Mouse (Mus musculus) heart, adult 18-20 months (tissue): Measurements from ENCODE around the gene Lrrc55. TPM values are rescaled to one million over a fixed set of nuclear protein-coding genes. Genes with fewer than 3 reads are reported as not detected.
"Not testable (repeated sequence)": the region's sequence is repeated elsewhere in the genome, so short reads cannot be mapped to it uniquely, and the experiment has no call there.

Experiments
- DNase-seq, 2 experiments: peaks; one replicate each; pipeline ENCODE4 v3.0.0; 2021 to 2022; ENCODE audit warnings: mixed read lengths in 1 of 2
- long read RNA-seq, 2 experiments: library from polyadenylated mRNA; stranded (forward); transcript quantifications; one replicate each; pipeline ENCODE4 v2.0.0; 2021
- total RNA-seq, 2 experiments: library from RNA; stranded (reverse); gene quantifications; 2 replicates each; pipeline ENCODE4 v1.2.3; 2021

The Lrrc55 gene
- 1 to 10 TPM; 1.2 to 1.5 TPM for total RNA-seq
- long read RNA-seq, experiment 1, partial matches to known transcripts: 0 of 1 reads
- long read RNA-seq, experiment 1, other reads (novel, unspliced or antisense): 1 of 1 reads
- long read RNA-seq, experiment 2, partial matches to known transcripts: 0 of 1 reads
- long read RNA-seq, experiment 2, other reads (novel, unspliced or antisense): 1 of 1 reads

DNA sequence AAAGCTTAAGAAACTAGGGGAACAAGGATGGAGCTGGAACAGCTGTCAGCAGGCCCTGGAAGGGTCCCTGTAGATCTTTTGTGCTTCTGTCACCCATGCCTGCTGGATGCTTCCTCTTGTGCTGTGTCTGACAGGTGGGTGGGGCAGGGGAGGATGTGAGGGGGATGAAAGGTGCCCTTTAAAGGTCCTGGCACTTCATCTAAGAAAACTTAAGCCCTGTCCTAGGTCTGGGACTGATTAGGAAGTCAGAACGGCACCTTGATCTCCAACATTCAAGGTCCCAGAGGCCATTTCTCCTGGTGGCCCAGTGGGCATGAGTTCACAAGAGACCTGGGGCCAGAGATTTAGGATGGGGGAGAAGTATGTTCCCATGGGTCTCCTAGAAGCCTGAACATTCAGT lies at the start of gene Lrrc55:
Gene Lrrc55, minus strand, starts transcription at position 297 of the 400 bp plus-strand sequence.
- no peak for DNase-seq

DNA sequence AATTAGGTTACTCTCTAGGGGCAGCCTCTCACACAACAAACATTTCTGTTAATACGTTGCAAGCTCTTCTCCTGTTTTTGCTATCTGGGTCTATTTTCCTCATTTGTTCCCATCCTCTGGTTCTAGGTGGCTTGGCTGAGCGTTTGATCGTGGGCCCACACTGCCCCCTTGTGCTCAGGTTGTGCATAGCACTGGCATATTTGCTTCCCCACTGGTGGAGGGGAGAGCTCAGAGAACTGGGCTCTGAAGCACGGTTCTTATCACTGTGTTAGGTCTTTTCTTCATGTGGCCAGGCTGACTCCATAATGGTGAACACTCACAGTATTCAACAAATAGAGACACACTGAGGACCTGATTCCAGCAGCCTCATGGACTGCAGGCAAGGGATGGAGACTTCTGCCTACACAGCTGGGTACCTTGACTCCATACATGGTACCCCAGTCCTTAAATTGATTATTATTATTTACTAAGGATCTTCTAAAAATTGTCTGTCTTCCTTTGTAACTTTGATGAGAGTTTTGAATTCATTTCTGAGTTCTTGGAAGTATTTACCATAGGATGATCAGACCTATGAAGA lies 49.6 kb upstream of the Lrrc55 start:
- DNase-seq: peak; percentile 74 to 91

DNA sequence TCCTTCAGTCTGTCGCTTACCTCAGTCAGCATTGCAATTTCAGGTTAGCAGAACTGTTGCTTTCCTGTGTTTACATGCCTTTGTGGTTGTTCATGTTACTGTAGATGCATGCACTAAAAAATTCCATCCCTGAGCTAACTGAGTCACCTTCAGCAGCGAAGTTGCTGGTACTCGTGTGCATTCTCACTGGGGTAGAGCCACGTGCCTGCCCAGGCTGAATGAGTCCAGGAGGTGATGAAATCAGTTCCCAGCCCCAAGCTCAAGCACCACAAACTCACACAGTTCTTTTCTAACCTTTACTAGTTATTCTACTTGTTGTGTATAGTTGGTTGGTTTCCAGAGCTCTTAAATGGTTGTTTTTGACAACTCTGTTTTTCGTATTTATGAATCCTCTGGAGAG lies 48.7 kb upstream of the Lrrc55 start:
- no peak for DNase-seq

DNA sequence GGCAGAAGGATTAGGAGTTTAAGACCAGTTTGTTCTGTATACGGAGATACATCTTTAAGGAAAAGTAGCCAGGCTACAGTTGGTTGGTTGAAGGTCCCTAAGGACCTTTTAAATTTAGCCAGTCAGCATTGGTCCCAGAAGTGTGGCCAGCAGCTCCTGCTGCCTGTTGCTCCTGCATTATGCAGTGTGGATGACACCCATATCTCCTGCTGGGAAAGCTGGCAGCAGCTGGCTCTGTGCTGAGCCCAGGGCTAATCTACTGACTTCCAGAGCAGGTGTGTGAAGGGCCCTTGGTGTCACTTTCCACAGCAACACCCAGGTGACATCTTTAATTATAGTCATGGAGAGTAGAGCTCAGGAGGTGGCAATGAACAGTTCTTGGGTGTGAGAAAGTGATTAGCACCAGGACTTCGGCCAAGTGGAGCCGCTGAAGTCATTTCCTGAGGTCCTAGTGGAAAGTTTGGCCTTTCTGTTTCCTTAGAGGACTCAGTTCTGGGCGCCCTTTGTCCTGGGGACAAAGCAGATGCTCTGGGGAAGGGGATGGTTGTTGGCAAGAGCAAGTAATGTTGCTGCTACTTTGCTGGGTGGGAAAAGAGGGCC lies 41.2 kb upstream of the Lrrc55 start:
- peak; percentile 60 to 75 for DNase-seq

DNA sequence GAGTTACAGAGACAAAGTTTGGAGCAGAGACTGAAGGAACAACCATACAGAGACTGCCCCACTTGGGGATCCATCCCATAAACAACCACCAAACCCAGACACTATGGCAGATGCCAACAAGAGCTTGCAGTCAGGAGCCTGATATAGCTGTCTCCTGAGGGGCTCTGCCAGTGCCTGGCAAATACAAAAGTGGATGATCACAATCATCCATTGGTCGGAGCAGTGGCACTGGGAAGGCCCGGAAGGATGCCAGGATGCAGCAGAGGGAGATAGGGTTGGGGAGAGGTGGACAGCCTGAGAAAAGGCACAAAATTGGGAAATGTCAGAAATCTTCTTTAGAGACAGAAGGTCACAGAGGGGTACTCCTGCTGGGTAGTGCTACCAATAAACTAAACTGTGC lies 40.2 kb upstream of the Lrrc55 start:
- not testable (repeated sequence) for DNase-seq

DNA sequence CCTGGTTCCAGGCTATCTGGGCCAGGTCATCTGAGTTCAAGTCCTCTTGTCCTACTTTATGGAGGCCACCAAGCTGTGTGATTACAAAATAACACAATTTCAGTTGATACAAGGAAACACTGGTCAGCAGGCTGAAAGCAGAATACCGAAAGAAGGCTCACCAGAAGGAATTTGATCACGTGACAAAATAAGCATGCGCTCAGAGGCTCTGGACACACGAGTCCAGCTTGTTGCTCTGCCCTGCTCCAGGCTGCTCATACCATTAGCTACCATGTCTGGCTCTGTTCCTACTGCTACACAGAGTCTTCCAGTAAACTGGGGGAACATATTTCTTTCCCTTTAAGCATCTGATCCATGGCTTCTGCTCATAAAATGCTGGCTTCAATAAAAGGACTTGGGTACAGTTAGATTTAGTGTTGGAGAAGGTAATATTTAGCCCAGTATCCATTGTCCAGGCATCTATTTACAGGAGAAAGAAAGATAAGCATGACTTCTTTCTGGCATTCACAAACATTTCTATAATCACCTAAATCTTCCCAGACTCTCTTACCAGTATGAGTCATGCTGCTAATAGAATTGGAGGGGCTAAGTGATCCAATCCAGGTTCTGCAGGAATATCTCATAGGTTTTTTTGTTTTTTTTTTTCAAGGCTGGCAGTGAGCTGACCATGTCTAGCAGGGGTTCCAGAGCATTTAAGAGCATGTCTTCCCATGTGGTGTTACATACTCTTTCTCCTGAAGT lies 33.9 kb upstream of the Lrrc55 start:
- DNase-seq: no peak

DNA sequence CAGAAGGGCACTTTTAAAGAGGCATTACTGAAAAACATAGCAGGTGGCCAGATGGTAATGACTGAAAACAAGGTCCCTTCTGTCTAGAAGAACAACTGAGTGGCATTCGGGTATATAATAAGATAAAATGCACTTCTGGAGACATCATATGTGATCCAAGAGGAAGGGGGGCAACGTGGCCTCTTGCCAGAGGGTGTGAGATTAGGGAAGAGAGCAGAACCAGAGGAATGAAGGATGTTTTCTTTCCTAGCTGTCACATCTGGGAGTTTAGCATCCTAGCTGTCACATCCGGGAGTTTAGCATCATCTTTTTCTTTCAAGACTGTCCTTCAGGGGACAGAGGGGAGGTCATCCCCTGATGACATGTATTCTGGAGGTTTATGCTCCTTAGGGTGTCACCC lies 32.6 kb upstream of the Lrrc55 start:
- no peak for DNase-seq

DNA sequence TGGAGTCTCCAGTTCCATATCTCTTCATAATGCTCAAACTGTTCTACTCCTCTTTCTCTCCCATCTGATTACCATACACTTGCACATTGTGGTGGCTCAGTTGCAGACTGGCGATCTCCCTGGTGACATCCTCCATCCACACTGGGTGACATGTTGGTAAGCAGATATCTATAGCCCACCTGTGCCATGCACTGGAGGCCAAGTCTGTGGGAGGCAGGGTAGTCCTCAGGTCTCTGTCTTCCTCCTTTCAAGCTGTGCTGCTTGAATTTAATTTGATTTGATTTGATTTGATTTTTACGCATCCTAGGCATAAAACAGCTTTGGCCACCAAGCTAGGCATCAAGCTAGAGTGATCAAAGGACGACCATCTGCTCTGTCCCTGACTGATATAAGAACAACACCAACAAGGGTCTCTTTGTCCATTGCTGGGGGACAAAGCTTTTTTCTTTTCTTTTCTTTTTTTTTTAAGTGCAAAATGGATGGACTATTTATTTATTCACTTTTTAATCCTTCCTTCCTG lies 30.9 kb upstream of the Lrrc55 start:
- DNase-seq: no peak

DNA sequence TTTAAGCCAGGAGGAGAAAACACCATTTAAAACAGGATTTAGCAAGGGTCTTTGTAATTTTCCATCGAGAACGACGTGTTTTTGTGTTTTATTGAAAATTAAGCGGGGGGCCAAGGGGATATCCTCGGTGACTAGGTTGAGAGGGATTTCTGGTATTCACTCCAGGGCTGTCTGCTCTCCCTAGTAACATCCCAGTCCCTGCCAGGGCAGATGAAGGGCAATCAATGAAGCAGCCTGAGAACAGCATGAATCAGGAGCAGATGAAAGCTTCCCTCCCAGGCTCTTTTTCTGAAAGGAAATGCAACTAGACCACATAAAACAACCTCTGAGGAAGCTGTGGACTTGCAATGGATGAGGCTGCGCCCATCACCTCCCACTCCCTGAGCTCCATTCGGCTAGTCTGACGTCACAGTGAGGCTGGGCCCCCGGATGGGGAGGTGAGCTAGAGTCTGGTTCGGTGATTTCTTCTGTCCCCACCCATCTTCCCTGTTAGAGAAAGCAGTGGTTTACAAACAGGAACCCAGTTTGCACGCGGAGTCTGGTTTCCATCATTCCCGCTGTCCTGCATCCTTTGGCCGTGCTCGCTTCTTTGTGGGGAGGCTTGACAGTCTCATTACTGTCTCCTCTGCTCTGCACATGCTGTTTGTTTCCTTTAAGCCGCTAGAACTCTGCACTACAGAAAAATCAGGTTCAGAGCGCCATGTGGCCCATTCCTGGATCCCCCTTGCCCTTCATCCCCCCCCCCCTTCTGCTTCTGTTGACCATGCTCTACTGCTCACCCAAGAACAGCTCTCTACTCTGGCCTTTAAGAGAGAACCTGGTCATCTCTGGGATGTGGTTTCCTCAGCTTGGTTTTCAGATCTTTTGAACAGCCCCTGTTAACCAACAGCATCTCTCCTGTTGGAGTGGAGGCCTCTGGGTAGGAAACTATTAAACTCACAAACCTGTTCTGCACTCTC lies 27.5 kb upstream of the Lrrc55 start:
- DNase-seq: no peak

DNA sequence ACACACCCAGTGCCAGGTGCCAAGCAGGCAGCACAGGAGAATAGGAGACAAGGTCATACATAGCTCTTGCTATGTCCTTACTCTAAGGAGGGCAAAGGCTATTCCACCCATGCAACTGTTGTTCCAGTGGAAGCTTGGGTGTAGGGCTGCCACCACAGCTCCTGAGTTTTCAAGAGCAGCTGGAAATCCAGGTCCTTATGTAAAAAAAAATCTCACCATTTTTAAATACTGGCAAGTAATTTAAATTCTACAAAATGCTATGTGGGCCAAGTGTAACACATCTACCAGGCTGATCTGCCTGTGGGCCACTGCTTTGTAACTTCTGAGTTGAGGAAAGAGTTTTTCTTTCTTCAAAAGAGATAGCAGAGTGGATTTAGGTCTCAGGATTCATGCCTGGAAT lies 19.6 kb upstream of the Lrrc55 start:
- DNase-seq: no peak

DNA sequence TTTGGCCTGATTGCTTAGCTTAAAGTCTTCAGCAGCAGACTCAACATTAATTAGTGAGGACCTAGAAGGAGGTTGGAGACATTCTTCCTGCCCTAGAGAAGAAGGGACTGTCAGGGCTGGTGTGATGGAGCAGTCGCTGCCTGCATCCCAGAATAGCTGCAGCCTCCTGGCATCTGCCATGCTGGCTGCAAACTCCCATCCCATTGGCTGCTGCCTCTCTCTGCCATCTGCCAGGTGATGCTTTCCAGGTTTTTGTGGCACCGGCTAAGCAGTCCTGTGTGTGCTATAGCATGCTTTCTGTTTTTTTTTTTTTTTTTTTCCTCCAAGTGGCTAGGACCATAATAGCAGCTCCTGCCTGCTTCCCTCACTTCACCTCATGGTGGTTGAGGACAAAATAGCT lies 16.7 kb upstream of the Lrrc55 start:
- no peak for DNase-seq

DNA sequence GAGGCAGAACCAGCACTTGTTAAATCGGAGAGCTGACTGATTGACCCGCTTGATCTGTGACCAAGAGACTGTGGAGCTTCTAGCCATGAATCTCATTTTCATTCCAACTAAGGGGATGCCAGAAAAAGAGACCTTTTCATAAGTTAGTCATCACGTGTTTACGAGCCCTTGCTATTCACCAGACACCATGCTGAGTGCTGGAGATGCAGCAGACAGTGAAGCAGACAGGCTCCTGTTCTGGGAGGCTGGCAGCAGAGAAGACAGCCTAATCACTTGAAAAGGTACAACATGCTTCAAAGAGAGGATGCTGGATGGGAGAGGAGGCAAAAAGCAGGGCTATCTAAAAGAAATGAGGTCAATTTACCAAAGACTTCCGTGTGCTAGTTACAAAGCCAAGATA lies 12.3 kb upstream of the Lrrc55 start:
- DNase-seq: no peak

DNA sequence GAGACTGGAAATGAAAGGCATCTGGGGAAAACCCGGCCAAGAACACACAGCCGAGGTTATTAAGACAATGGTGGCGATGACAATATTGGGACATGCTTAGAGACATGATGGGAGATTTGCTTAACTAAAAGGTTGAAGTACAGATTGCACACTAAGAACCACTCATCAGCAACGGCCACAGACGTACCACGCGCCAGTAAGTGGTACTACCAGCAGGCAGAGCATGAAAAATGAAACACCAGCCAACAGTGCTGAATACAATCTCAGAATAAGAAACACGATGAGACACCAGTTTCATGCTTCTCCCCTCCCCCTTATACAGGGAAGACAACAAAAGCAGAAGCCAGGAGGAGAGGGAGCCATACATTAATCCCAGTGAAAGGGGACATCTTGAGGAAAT lies 8.2 kb upstream of the Lrrc55 start:
- no peak for DNase-seq

DNA sequence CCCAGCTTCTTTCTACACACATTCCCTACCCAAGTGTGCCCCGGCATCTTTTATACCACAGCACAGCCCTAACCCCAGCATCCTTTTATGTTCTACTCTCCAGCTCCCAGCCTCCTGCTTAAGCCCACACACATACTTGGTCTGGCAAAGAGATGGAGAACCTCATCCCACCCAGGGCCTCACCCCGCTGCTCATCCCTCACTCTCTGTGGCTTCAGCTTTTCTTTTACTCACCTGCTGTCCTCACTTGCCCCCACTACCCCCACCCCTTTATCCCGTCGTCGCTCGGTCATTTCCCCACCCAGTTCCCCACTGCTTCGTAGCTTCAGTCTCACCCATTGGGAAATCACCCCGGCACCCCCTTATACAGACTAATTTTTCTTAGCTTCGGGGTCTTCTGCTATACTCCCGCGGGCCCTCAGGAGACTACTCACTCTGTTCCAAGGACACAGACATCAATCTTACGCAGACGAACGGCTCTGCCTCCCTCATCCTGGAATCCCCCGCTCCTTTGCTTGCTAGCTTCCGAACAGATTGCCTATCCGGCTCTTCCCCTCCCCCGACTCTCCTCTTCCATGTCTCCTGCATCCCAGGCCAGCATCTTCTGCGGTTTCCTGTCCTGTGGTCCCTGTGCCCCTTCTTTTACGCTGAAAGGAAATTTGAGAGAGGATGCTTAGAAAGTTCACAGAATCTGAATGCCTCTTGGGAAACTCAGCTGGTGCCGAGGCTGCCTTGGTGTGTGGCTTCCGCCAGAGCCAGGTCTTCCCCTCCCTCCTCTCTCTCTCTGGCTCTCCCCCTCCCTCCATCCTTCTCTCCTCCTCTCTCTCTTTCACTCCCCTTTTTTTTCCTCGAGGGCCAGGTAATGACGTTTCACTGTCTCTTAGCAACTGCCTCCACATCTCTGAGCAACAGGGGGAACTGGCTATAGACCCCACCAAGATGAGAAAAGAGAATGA lies 1.3 kb upstream of the Lrrc55 start:
- no peak for DNase-seq

DNA sequence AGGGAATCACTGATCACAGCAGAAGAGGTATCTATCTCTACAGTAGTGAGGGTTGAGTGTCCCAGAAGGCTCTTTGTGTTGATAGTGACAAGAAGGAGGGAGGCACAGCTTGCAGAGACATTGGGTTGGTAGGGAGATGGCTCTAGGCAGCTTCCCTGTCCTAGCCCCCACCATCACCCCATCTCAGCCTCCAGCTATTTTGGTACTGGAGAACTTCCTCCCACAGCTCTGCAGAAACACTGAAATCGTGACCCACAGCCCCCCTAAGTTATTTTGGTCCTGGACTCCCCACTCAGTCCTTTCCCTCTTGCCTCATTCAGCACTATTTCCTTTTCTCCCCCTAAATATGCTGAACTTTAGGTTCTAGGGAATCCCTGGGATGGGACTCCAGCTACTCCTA lies 2.4 kb downstream of the Lrrc55 start:
- no peak for DNase-seq

DNA sequence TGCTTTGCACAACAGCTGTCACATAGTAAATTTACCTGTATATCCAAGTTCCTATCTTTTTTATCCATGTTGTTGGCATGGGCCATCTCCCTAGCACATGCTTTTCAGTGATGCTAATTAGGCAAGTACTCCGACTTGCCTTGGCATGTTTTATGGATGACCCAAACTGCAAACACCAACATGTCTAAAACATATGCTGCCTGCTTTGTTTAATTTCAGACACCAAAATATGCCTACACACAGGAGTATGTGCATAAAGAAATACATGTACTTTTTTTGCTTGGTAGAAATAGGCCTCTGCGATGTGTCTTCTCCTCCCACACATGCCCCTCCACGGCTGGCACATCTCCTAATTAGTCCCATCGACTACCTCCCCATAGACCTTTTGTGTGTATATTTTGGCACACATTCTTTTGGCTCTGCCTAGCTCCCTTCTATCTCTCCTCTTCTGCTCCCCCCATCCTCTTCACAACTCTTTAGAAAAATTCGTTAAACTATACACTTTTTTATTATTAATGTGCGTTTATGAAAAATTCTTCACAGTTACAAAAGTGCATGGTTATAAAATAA lies 9.3 kb downstream of the Lrrc55 start:
- DNase-seq: no peak

DNA sequence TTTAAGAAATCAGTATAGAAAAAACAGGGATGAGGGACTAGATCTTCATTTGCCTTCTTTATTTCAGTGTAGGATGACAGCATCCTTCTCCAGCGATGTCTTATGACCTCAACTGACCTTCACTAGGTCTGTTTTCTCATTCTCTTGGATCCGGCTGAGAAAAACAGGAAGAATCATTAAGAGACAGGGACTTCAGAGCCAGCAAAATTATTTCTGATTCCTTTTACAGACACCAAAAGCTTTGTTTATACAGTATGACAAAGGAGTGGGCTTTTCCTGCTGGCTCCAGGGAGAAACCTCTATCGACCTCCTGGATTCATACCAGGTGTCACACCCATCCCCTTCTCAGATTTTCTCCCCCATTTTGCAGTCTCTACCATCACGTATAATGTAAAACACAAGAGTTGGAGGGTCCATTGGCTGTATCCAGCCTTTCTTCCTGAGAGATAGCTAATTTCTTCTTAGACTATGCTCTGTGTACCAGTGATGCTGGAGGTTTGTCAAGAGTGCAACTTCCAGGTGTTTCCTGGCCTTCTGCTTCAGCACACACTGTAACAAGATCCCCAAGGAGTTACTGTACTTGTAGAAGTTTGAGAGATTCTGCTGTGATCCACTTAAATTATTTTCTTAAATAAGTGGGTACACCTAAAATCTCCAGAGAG lies 18.7 kb downstream of the Lrrc55 start:
- DNase-seq: peak; percentile 41 to 64

DNA sequence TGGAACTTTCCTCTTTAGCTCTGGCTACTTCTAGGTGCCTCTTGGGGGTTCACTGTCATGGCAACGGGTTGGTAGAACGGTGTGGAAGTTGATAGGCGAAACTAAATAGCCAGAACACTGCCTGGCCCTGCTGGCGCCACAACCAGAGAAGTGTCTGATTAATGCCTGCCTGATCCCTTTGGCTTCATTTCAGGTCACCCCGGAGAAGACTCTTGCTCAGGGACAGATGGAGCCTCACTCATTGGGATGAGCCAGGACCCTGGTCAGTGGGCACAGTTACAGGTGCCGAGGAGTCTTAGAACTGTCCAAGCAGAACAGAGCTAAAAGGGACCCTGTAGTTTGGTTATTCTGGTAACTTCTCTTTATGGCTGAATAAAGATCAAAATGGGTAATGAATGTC lies 23.5 kb downstream of the Lrrc55 start:
- DNase-seq: no peak

DNA sequence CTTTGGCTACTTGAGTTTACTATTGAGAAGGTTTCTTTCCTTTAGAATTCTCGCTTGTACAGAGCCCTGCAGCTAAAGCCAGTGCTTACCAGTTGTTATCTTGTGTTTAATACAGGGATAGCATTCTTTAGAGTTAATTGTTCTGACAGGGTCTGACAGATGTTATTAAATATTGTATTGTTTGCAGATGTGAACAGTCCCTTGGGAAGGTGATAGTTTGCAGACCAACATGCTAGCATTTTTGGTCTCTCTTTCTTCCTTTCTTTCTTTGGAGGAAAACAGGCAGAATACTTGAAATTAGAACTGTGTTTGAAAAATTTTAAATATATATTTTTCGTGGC lies 24.3 kb downstream of the Lrrc55 start:
- no peak for DNase-seq
